Mouse (Mus musculus) Patski (cell line): ENCODE measurements around the gene Bsn. TPM values are rescaled to one million over a fixed set of nuclear protein-coding genes. Genes with fewer than 3 reads are reported as not detected.

ENCODE experiments used
- ATAC-seq: fragments of 100-300 bp; one replicate; pipeline ENCODE4 v1.8.0; 2021
- CTCF ChIA-PET: fragments of 350-600 bp; sonication (Branson Sonifier 250); formaldehyde crosslinking; loops from one replicate; lab custom pipeline; 2022; ENCODE audit warnings: inconsistent platforms; lab: Charles Lee
- POLR2A ChIA-PET: fragments of 350-600 bp; sonication (Branson Sonifier 250); formaldehyde crosslinking; loops from one replicate; lab custom pipeline; 2022; ENCODE audit warnings: antibody characterized with exemption, inconsistent platforms; lab: Charles Lee
- DNase-seq: peaks from one replicate; pipeline ENCODE4 v3.0.0-alpha.2; 2011; ENCODE audit warnings: low read depth, low spot score
- H3K27me3 ChIP-seq: fragments of 371-371 bp; one replicate; pipeline ENCODE4 v1.5.1; 2021
- CTCF ChIP-seq: fragments of 100-300 bp; IDR thresholded peaks from one replicate; pipeline ENCODE4 v1.5.1; 2021
- in situ Hi-C: fragments of 300-500 bp; cut with MboI; formaldehyde crosslinking; loops from 3 replicates; pipeline ENCODE4 v1.11.1; 2018; ENCODE audit warnings: low pct_unique_long_range_greater_than_20kb, mixed read lengths
- polyA plus RNA-seq: library from polyadenylated mRNA; unstranded; gene quantifications from one replicate; pipeline ENCODE4 v1.2.3, GENCODE M21; 2021

The Bsn gene
- polyA plus RNA-seq, 1 experiment from 2014 or later, result 0.08 TPM

DNA sequence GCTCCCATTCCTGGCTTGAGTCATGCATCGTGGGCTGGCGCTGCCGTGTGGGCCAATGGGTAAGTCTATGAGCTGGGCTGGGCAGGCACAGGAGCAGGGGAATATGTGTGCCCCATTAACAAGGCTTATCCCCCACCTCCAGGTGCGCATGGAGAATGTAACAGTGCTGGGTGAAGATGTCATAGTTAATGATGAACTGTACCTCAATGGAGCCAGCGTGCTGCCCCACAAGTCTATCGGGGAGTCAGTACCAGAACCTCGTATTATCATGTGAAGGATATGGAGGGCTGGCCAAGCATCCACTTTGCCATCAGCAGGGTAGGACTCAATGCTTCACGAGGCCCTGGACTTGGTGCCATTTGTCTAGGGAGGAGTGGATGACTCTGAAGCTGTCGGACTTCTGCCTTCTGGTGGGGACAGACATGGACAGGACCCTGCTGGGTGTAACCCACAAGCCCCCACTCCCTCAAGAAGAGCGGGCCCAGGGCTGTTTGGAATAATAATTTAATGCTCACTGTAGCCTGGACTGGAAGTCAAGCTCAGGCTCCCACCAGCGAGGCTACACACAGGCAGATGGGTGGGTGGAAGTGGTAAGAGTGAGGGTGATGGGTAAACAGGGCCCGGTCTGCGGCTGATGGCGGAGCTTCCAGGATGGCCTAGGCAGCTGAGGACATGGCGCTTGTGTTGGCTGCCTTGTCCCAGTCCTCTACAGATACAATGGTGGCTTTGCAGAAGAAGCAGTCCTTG is 138.8 kb downstream of the Bsn start:
- in situ Hi-C loops, result no loop called here
- DNase-seq (no peak), ATAC-seq (no peak)
- no peaks in the 10 kb centered on the region for H3K27me3 ChIP-seq
- ChIA-PET CTCF (interaction anchor here (2.8 to 3.3 kb wide), 2 partner anchors 89 to 147 kb away, joined by 10 to 14 read pairs; no protein-coding TSS in a partner anchor), POLR2A (interaction anchor here (1.2 kb wide), 1 partner anchor 9 kb away, joined by 3 read pairs; no protein-coding TSS in a partner anchor)
- TF ChIP-seq CTCF, result no peak

- TF ChIP-seq CTCF, result no peak
- CTCF ChIA-PET, result interaction anchor here (2.8 kb wide), 1 partner anchor 87 kb away, joined by 10 read pairs; no protein-coding TSS in a partner anchor
- POLR2A ChIA-PET, result no interaction called here
- DNase-seq (no peak), ATAC-seq (no peak)
- no peaks in the 10 kb centered on the region for H3K27me3 ChIP-seq
- in situ Hi-C loops, result no loop called here
These were observed 140.5 kb downstream of the Bsn start for GRCm38 (mm10) chr9:108049561-108050251.

DNA sequence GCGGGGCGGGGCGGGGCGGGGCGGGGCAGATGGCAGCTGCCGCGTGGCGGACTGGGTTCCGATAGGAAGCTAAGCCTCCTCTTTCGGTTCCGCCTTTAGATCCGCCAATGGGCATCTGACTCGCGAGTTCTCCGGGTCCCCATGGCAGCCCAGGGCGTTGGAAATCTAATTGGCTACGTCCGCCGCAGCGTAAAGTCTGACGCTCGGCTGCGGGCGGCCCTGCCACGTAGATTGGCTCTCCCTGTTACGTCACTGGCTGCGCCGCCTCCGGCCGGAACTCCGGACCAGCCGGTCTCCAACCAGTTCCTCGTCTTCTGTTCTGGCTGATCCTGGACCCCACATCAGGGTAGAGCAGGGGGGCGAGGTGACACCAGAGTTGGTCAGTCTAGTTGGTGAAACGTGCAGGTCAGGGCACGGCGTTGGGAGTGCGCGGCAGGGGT is 141.1 kb downstream of the Bsn start, which contains the start of gene Gmppb:
Gene Gmppb (plus strand): TSS at position 227 of the 440 bp plus-strand sequence.
- in situ Hi-C loops, result no loop called here
- peak; percentile 77 for DNase-seq
- TF ChIP-seq CTCF, result no peak
- ATAC-seq, result peak; percentile 92
- CTCF ChIA-PET, result interaction anchor here (0.9 to 2.8 kb wide), 3 partner anchors 10 to 86 kb away, joined by 3 to 10 read pairs (median 3); no protein-coding TSS in a partner anchor
- H3K27me3 ChIP-seq, result no peaks in the 10 kb centered on the region
- POLR2A ChIA-PET, result no interaction called here

DNA sequence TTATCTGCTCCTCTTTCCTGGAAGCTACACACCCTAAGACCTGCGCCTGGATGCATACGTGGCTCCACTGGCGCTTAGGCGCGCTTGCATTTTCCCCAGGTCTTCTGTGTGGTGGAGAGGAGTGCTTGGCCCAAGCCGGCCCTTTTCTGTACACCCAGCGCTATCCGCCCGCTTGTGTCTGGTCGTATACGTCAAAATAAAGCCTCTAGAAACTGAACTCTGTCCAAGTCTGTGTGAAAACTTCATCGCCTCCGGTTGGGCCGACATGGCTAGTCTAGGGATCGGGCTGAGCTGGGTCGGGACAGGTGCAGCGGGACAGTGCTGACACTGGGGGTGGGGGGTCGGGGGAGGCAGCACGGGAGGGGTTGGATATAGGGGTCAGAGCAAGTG is 141.6 kb downstream of the Bsn start:
- DNase-seq (no peak), ATAC-seq (no peak)
- no peaks in the 10 kb centered on the region for H3K27me3 ChIP-seq
- CTCF ChIA-PET, result interaction anchor here (0.9 to 1.3 kb wide), 2 partner anchors 9 to 19 kb away, joined by 3 read pairs; no protein-coding TSS in a partner anchor
- POLR2A ChIA-PET, result no interaction called here
- no peak for TF ChIP-seq CTCF
- in situ Hi-C loops, result no loop called here

GRCm38 (mm10) chr9:108047601-108048565 is 142.3 kb downstream of the Bsn start:
- in situ Hi-C loops, result no loop called here
- ATAC-seq (no peak), DNase-seq (no peak)
- ChIA-PET CTCF (interaction anchor here (0.9 to 1.3 kb wide), 2 partner anchors 8 to 20 kb away, joined by 3 read pairs; no protein-coding TSS in a partner anchor), POLR2A (no interaction called here)
- no peaks in the 10 kb centered on the region for H3K27me3 ChIP-seq
- TF ChIP-seq CTCF, result no peak

GRCm38 (mm10) chr9:108046582-108046981 is 143.6 kb downstream of the Bsn start:
- POLR2A ChIA-PET, result no interaction called here
- CTCF ChIA-PET, result interaction anchor here (1.4 to 1.5 kb wide), 2 partner anchors 9 to 34 kb away, joined by 3 read pairs; no protein-coding TSS in a partner anchor

More at GRCm38 (mm10) chr9:108046582-108046981, 143.6 kb downstream of the Bsn start:
- DNase-seq, result no peak
- ATAC-seq, result no peak
- in situ Hi-C loops, result no loop called here
- no peaks in the 10 kb centered on the region for H3K27me3 ChIP-seq
- TF ChIP-seq CTCF, result no peak

Other genes starting within 250 kb of the Bsn start
- gene Traip, start 240.2 kb downstream of the Bsn start, polyA plus RNA-seq, result 7.3 TPM
- gene Uba7, start 214.9 kb downstream of the Bsn start, polyA plus RNA-seq, result 18.8 TPM
- gene Gm20661, start 207.3 kb downstream of the Bsn start, polyA plus RNA-seq, result not detected
- 0.24 TPM for gene Inka1, start 204.5 kb downstream of the Bsn start, polyA plus RNA-seq
- gene Cdhr4, start 197.9 kb downstream of the Bsn start, polyA plus RNA-seq, result not detected
- gene Gm20662, start 194.0 kb downstream of the Bsn start, polyA plus RNA-seq, result not detected
- gene Ip6k1, start 187.9 kb downstream of the Bsn start, polyA plus RNA-seq, result 83.8 TPM
- gene Gmppb, start 141.1 kb downstream of the Bsn start, polyA plus RNA-seq, result 19.3 TPM
- gene Amigo3, start 137.2 kb downstream of the Bsn start, polyA plus RNA-seq, result 2.9 TPM
- 0.14 TPM for gene Mst1, start 109.9 kb downstream of the Bsn start, polyA plus RNA-seq
- gene Rnf123, start 107.0 kb downstream of the Bsn start, polyA plus RNA-seq, result 52.2 TPM
- 93.3 TPM for gene Apeh, start 95.8 kb downstream of the Bsn start, polyA plus RNA-seq
- 336 TPM for gene Dag1, start 73.6 kb upstream of the Bsn start, polyA plus RNA-seq
- gene Nicn1, start 100.0 kb upstream of the Bsn start, polyA plus RNA-seq, result 30.9 TPM
- gene Amt, start 106.5 kb upstream of the Bsn start, polyA plus RNA-seq, result 6.0 TPM
- 353 TPM for gene Rhoa, start 115.7 kb upstream of the Bsn start, polyA plus RNA-seq
- 30.2 TPM for gene Tcta, start 115.8 kb upstream of the Bsn start, polyA plus RNA-seq
- 372 TPM for gene Gpx1, start 148.5 kb upstream of the Bsn start, polyA plus RNA-seq
- 82.1 TPM for gene Usp4, start 157.5 kb upstream of the Bsn start, polyA plus RNA-seq
- 0.82 TPM for gene 1700102P08Rik, start 202.4 kb upstream of the Bsn start, polyA plus RNA-seq
- not detected for gene Ccdc36, start 238.1 kb upstream of the Bsn start, polyA plus RNA-seq
- gene BC048562, start 246.1 kb upstream of the Bsn start, polyA plus RNA-seq, result not detected